Comparison of ENCODE assay signal across 8 mouse cellular contexts in the genomic region with DNA sequence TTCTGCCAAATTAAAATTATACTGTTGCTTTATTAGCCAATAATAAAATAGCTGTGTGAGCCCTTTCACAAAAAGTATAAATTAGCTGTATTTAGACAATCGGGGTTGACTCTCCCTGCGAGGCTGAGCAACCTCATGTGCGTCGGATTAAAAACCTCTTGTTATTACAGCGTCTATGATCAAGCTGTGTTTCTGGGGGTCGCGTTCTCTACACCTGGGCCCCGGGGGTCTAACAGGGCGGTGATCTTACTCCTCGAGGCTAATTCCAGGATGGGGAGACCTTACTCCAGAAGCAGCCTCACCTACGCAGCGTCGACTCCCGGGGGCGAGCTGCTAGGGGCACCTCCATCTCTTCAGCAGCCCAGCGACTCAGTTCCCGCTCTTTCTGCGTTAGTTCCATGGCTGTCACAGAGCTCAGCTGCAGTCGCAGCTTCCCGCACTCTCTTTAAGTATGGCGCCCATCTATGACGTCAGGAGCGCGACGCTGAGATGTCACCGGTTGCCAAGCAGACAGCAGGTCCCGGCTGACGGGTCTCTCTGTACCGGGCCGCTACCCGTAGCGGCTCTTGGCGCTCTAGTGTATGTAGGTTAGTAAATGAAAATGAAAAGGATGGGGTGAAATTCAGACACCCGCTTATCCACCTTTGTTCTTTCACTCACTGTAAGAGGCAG. TPM values are rescaled to one million over a fixed set of nuclear protein-coding genes. Genes with fewer than 3 reads are reported as not detected.
DNase-seq lines count a peak whose midpoint lies in the region; ATAC-seq and TF ChIP-seq lines count a peak whose summit lies in the region.

A gene (minus strand): TSS at position 466 of the 672 bp plus-strand sequence.

- 0 out of 2 replicates have a peak, but pooled peaks cover 5% of the 10 kb centered on the region for H3K27me3 ChIP-seq in G1E (ENCODE audit: insufficient read depth, low read length)
- no peaks in the 10 kb centered on the region; the same call in 1 of the 2 replicates for H3K27me3 ChIP-seq in forebrain, postnatal 0 days (ENCODE audit: insufficient read depth, low read length)
- H3K27me3 ChIP-seq in lung, embryonic 16.5 days (ENCODE audit: control insufficient read depth, insufficient read depth, low read depth, low read length): no peaks in the 10 kb centered on the region

- TF ChIP-seq CTCF in G1E (IDR thresholded peaks at IDR 0.05; ENCODE audit: low read depth, low read length): no peak
- TF ChIP-seq CTCF in forebrain, postnatal 0 days (IDR thresholded peaks at IDR 0.05; ENCODE audit: low read depth): no peak

- under 1% methylated on average over 34 of the region's 34 CpGs for WGBS in forebrain, postnatal 0 days
- WGBS in lung, embryonic 16.5 days: under 1% methylated on average over 34 of the region's 34 CpGs

- peak within 1 kb of the TSS; percentile 60 for H3K9ac ChIP-seq in forebrain, postnatal 0 days
- peak within 1 kb of the TSS; percentile 86 for H3K9ac ChIP-seq in lung, embryonic 16.5 days (ENCODE audit: low read length)

- H3K4me3 ChIP-seq in G1E (ENCODE audit: low read depth, low read length): peak within 1 kb of the TSS; percentile 85
- H3K4me3 ChIP-seq in forebrain, postnatal 0 days (ENCODE audit: low read depth, low read length): peak within 1 kb of the TSS; percentile 48
- peak within 1 kb of the TSS; percentile 78 for H3K4me3 ChIP-seq in lung, embryonic 16.5 days (ENCODE audit: low read length)

- peaks cover 15% of the 10 kb centered on the region for H3K4me1 ChIP-seq in G1E (ENCODE audit: insufficient read depth, low read depth, low read length)
- H3K4me1 ChIP-seq in forebrain, postnatal 0 days (ENCODE audit: insufficient read depth): peaks cover 7% of the 10 kb centered on the region; the same call in 1 of the 2 replicates
- peaks cover 5% of the 10 kb centered on the region for H3K4me1 ChIP-seq in lung, embryonic 16.5 days (replicated peaks; ENCODE audit: control insufficient read depth, insufficient read depth, low read length)

- H3K4me2 ChIP-seq in forebrain, postnatal 0 days (ENCODE audit: low read depth): peak within 1 kb of the TSS; percentile 78
- peak within 1 kb of the TSS; percentile 68 for H3K4me2 ChIP-seq in lung, embryonic 16.5 days (ENCODE audit: low read depth, low read length)

- H3K36me3 ChIP-seq in G1E (replicated peaks): peaks cover 38% of the 10 kb centered on the region
- H3K36me3 ChIP-seq in forebrain, postnatal 0 days (ENCODE audit: insufficient read depth): peaks cover 13% of the 10 kb centered on the region; the same call in 1 of the 2 replicates
- peaks cover 7% of the 10 kb centered on the region for H3K36me3 ChIP-seq in lung, embryonic 16.5 days (ENCODE audit: control insufficient read depth, insufficient read depth, low read length)

- DNase-seq in G1E (ENCODE audit: low spot score): peak; percentile 82
- DNase-seq in cerebellum, adult 18-20 months: peak; percentile 90 to 93
- peak; percentile 97 for DNase-seq in forebrain, postnatal 0 days
- DNase-seq in layer of hippocampus, adult 9-10 months (ENCODE audit: low spot score): peak; percentile 91
- DNase-seq in ovary, postnatal 10 days (ENCODE audit: low spot score): peak; percentile 78
- peak; percentile 85 to 88 for DNase-seq in thymus, postnatal 10 days (ENCODE audit: low spot score in 2 of 2)

- no peaks in the 10 kb centered on the region for H3K9me3 ChIP-seq in G1E (replicated peaks)
- H3K9me3 ChIP-seq in forebrain, postnatal 0 days (ENCODE audit: low read length): no peaks in the 10 kb centered on the region
- H3K9me3 ChIP-seq in lung, embryonic 16.5 days (ENCODE audit: control insufficient read depth, low read length): no peaks in the 10 kb centered on the region

- H3K27ac ChIP-seq in forebrain, postnatal 0 days (ENCODE audit: low read depth, low read length): peak within 1 kb of the TSS; percentile 83
- H3K27ac ChIP-seq in lung, embryonic 16.5 days (ENCODE audit: low read length): 0 out of 2 replicates have a peak within 1 kb of the TSS, but pooled peaks have one; percentile 18

- ATAC-seq in G1E (ENCODE audit: extremely low read depth, insufficient number of reproducible peaks, low FRiP score, poor library complexity, severe bottlenecking): peak; percentile 79
- ATAC-seq in forebrain, postnatal 0 days: peak; percentile 98
- peak; percentile 98 to 99 for ATAC-seq in hematopoietic stem cell, adult 5-6 weeks (replicated peaks in 1 of 2; ENCODE audit: insufficient read depth in 1 of 2, low FRiP score in 2 of 2, low TSS enrichment in 1 of 2, low read depth in 1 of 2, poor library complexity in 2 of 2, severe bottlenecking in 2 of 2)
- peak; percentile 96 for ATAC-seq in lung, embryonic 16.5 days (ENCODE audit: low read depth)

RNA-seq across cellular contexts. Expression of the gene that starts here (rescaled TPM):
- total RNA-seq in G1E (2014; fragmentation: Nextera tagmentation): 46.7 and 58.4 TPM in 2 replicates
- 24.2 and 25.5 TPM in 2 replicates for total RNA-seq in G1E (2017)
- 32.2 and 40.4 TPM in 2 replicates for polyA plus RNA-seq in G1E (2012)
- total RNA-seq in forebrain, postnatal 0 days (2014; rRNA removed): 16.3 and 18.5 TPM in 2 replicates
- 17.7 and 18.3 TPM in 2 replicates for polyA plus RNA-seq in forebrain, postnatal 0 days (2015; fragmentation: Nextera tagmentation; extraction: Ambion mirVana)
- total RNA-seq in hematopoietic stem cell, adult 5-6 weeks (2017): 16.2 and 20.0 TPM in 2 replicates
- polyA plus RNA-seq in lung, embryonic 16.5 days (2015; fragmentation: Nextera tagmentation; extraction: Ambion mirVana): 49.6 and 58.2 TPM in 2 replicates

Comparison
In these comparisons a context has a peak if more than half of its experiments do, and no peak if none do; other contexts are left out.
1. Peak in every context shown above with its lines: DNase-seq, ATAC-seq, H3K4me3 ChIP-seq and H3K27ac ChIP-seq.